Mouse (Mus musculus) limb, embryonic 11.5 days (tissue): ENCODE measurements around the gene Mthfd1. TPM values are rescaled to one million over a fixed set of nuclear protein-coding genes. Genes with fewer than 3 reads are reported as not detected.

Source experiments
- ATAC-seq: fragments of 200-750 bp; cut with Nextera tagmentation; 2 replicates; pipeline ENCODE4 v1.8.0; 2017; ENCODE audit warnings: low read depth; ENCODE audit not compliant: insufficient number of reproducible peaks, low FRiP score, low TSS enrichment
- DNase-seq: peaks from one replicate; pipeline ENCODE4 v3.0.0-alpha.2; 2015; ENCODE audit warnings: low spot score
- H3K27ac ChIP-seq: fragments of 300-500 bp; sonication (generic); replicated peaks from 2 replicates; pipeline ENCODE4 v1.5.1; 2014; ENCODE audit warnings: low read depth, mild to moderate bottlenecking, low read length
- H3K27me3 ChIP-seq: fragments of 300-500 bp; sonication (generic); 2 replicates; pipeline ENCODE4 v1.6.1; 2014; ENCODE audit warnings: mild to moderate bottlenecking, low read length, mixed read lengths; ENCODE audit not compliant: control insufficient read depth, insufficient read depth
- H3K36me3 ChIP-seq: fragments of 300-500 bp; sonication (generic); 2 replicates; pipeline ENCODE4 v1.6.1; 2014; ENCODE audit warnings: mild to moderate bottlenecking, low read length, moderate library complexity, mixed read lengths; ENCODE audit not compliant: control insufficient read depth, insufficient read depth
- H3K4me1 ChIP-seq: fragments of 300-500 bp; sonication (generic); 2 replicates; pipeline ENCODE4 v1.6.1; 2014; ENCODE audit warnings: low read length, mixed read lengths; ENCODE audit not compliant: control insufficient read depth, insufficient read depth
- H3K4me2 ChIP-seq: fragments of 300-500 bp; sonication (generic); 2 replicates; pipeline ENCODE4 v1.6.1; 2014; ENCODE audit warnings: low read depth, mild to moderate bottlenecking, moderate library complexity; ENCODE audit not compliant: severe bottlenecking
- H3K4me3 ChIP-seq: fragments of 300-500 bp; sonication (generic); 2 replicates; pipeline ENCODE4 v1.5.1; 2014; ENCODE audit warnings: low read depth, low read length
- H3K9ac ChIP-seq: fragments of 300-500 bp; sonication (generic); 2 replicates; pipeline ENCODE4 v1.6.1; 2014; ENCODE audit warnings: mild to moderate bottlenecking, low read length
- H3K9me3 ChIP-seq: fragments of 300-500 bp; sonication (generic); 2 replicates; pipeline ENCODE4 v1.6.1; 2016; ENCODE audit warnings: low read length; ENCODE audit not compliant: control insufficient read depth
- WGBS: fragments of 180-500 bp; shearing (Covaris S2); extraction: QIAGEN DNeasy Blood & Tissue Kit; methylation state at CpG from one replicate; pipeline ENCODE4 v1.1.7; 2014; 5-methylcytosine and 5-hydroxymethylcytosine counted together
- polyA plus RNA-seq: library from polyadenylated mRNA; unstranded; fragments of >200 nt; fragmentation: Nextera tagmentation; extraction: Ambion mirVana; gene quantifications from 2 replicates; pipeline ENCODE4 v1.2.1, GENCODE M21; 2014

Gene Mthfd1
- polyA plus RNA-seq, 1 experiment from 2014 or later = 80.0 TPM

- no peak overlapping the region for H3K9ac ChIP-seq
- H3K4me1 ChIP-seq = no peaks in the 10 kb centered on the region
- no peak overlapping the region for H3K4me3 ChIP-seq
- H3K36me3 ChIP-seq = peaks cover 8% of the 10 kb centered on the region
- ATAC-seq (no peak), DNase-seq (no peak)
- H3K9me3 ChIP-seq = no peaks in the 10 kb centered on the region
- H3K27ac ChIP-seq = no peak overlapping the region
- H3K27me3 ChIP-seq = no peaks in the 10 kb centered on the region
- WGBS = 94% methylated on average over 9 of the region's 9 CpGs
- H3K4me2 ChIP-seq = no peak overlapping the region
These were observed 44.3 kb downstream of the Mthfd1 start for GRCm38 (mm10) chr12:76299361-76299906.

- H3K4me2 ChIP-seq = no peak overlapping the region
- no peak for DNase-seq
- no peaks in the 10 kb centered on the region for H3K9me3 ChIP-seq
- H3K9ac ChIP-seq = no peak overlapping the region
- H3K27ac ChIP-seq = no peak overlapping the region
- ATAC-seq = no peak
- WGBS = 92% methylated on average over 10 of the region's 10 CpGs
- H3K4me3 ChIP-seq = no peak overlapping the region
- H3K27me3 ChIP-seq = no peaks in the 10 kb centered on the region
- H3K36me3 ChIP-seq = peaks cover 8% of the 10 kb centered on the region
- H3K4me1 ChIP-seq = no peaks in the 10 kb centered on the region
These were observed 45.3 kb downstream of the Mthfd1 start for GRCm38 (mm10) chr12:76300367-76300766.

DNA sequence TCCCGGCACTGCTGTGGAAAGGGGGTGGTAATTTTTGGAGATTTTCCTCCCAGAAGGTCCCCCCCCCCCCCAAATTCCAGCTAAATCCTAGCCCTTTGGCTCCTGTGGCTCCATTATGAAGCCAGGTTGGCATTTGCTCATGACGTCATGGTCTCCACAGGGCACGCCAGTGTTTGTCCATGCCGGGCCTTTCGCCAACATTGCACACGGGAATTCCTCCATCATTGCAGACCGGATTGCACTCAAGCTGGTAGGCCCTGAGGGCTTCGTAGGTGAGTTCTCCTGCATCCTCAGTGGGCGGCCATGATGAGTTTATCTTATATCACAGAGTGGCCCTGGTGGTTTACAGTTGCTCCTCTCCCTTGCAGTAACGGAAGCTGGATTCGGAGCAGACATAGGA is 48.4 kb downstream of the Mthfd1 start:
- no peaks in the 10 kb centered on the region for H3K9me3 ChIP-seq
- H3K4me3 ChIP-seq = no peak overlapping the region
- peaks cover 6% of the 10 kb centered on the region for H3K36me3 ChIP-seq
- 93% methylated on average over 11 of the region's 11 CpGs for WGBS
- no peak for DNase-seq
- no peak overlapping the region for H3K9ac ChIP-seq
- no peaks in the 10 kb centered on the region for H3K27me3 ChIP-seq
- ATAC-seq = no peak
- H3K4me2 ChIP-seq = no peak overlapping the region
- no peak overlapping the region for H3K27ac ChIP-seq
- H3K4me1 ChIP-seq = peaks cover 4% of the 10 kb centered on the region; the same call in 1 of the 2 replicates

DNA sequence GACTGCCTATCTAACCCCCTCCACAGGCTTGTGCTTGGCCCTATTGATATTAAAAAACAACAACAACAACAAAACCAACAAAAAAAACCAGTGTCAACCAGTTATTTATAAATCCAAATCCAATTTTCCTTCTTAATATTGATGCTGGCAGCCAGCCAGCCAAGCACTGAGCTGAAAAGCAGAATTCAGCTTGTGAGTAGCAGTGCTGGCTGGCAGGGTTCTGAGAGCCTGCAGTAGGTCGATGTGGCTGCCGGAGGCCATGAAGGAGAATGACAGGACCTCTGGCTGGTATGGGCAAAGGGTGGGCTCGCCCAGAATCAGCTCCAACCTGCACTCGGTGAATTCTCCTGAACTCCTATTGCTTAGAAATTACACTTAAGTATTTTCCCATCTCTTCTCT is 49.1 kb downstream of the Mthfd1 start:
- Histone ChIP-seq H3K4me3 (no peak overlapping the region), H3K27ac (no peak overlapping the region), H3K4me2 (no peak overlapping the region), H3K36me3 (peaks cover 5% of the 10 kb centered on the region), H3K9ac (no peak overlapping the region), H3K4me1 (peaks cover 4% of the 10 kb centered on the region; the same call in 1 of the 2 replicates), H3K27me3 (no peaks in the 10 kb centered on the region), H3K9me3 (no peaks in the 10 kb centered on the region)
- no peak for ATAC-seq
- 89% methylated on average over 4 of the region's 4 CpGs for WGBS
- DNase-seq = no peak

GRCm38 (mm10) chr12:76305107-76305506 is 50.0 kb downstream of the Mthfd1 start:
- Histone ChIP-seq H3K27me3 (no peaks in the 10 kb centered on the region), H3K9me3 (no peaks in the 10 kb centered on the region), H3K9ac (no peak overlapping the region), H3K4me3 (no peak overlapping the region), H3K27ac (no peak overlapping the region), H3K4me2 (no peak overlapping the region), H3K4me1 (peaks cover 4% of the 10 kb centered on the region; the same call in 1 of the 2 replicates), H3K36me3 (peaks cover 4% of the 10 kb centered on the region)
- DNase-seq = no peak
- no peak for ATAC-seq
- WGBS = 92% methylated on average over 8 of the region's 8 CpGs

DNA sequence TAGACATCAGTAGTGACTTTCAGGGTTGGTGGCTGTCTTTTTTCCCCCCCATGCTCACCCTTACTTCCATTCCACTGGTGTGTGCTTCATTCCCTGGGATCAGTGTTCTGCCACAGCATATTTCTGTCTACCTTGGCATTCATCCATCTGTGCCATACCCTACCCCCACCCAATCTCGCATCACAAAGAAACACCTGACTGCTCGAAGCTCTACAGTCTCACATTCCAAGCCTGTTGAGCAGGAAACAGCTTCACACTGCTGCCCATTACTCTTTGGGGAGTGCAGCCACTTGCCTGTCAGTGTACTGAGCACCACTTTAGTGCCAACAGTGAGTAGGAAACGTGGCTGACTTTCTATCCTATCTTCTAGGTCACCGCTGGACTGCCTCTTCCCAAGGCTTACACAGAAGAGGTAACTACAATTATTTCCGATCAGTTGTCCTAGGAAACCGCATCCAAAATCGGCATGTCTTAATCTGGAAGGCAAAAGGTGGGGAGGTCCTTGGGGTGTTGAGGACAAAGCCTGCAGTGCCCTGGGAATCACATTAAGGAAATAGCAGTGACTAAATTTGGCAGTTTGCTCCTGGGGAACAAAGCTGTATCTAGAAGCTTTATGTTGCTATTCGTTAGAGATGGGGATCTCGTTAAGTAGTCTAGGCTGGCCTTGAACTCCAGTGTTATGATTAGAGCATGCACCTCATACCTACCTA is 51.9 kb downstream of the Mthfd1 start:
- ATAC-seq (no peak), DNase-seq (no peak)
- 81% methylated on average over 9 of the region's 9 CpGs for WGBS
- Histone ChIP-seq H3K4me1 (peaks cover 4% of the 10 kb centered on the region; the same call in 1 of the 2 replicates), H3K4me2 (no peak overlapping the region), H3K9ac (no peak overlapping the region), H3K4me3 (no peak overlapping the region), H3K9me3 (no peaks in the 10 kb centered on the region), H3K27me3 (no peaks in the 10 kb centered on the region), H3K27ac (no peak overlapping the region), H3K36me3 (peaks cover 3% of the 10 kb centered on the region; the same call in 1 of the 2 replicates)

DNA sequence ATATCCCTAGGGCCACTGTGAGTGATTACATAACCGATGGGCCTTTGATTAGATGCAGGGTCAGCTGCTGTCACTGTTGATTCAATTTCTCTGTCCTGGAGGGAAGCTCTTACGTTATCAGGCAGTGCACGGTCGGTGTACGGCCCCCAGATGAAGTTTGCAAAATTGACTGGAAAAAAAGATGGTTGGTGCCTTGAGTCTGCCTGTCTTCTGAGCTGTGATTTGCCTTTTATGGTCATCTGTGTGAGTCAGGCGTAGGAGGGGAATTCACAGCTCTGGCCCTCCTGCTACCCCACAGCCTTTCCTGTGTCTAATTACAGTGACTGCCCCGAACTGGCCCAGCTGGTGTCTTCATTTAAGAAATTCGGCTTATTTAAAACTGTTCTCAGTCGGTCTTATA is 52.9 kb downstream of the Mthfd1 start:
- H3K36me3 ChIP-seq = peaks cover 5% of the 10 kb centered on the region; the same call in 1 of the 2 replicates
- H3K4me3 ChIP-seq = no peak overlapping the region
- 40% methylated on average over 9 of the region's 9 CpGs for WGBS
- DNase-seq (no peak), ATAC-seq (0 out of 2 replicates have a peak, but pooled peaks have one; percentile 21)
- H3K27me3 ChIP-seq = no peaks in the 10 kb centered on the region
- no peaks in the 10 kb centered on the region for H3K9me3 ChIP-seq
- no peak overlapping the region for H3K27ac ChIP-seq
- no peak overlapping the region for H3K4me2 ChIP-seq
- H3K9ac ChIP-seq = no peak overlapping the region
- peaks cover 4% of the 10 kb centered on the region; the same call in 1 of the 2 replicates for H3K4me1 ChIP-seq

DNA sequence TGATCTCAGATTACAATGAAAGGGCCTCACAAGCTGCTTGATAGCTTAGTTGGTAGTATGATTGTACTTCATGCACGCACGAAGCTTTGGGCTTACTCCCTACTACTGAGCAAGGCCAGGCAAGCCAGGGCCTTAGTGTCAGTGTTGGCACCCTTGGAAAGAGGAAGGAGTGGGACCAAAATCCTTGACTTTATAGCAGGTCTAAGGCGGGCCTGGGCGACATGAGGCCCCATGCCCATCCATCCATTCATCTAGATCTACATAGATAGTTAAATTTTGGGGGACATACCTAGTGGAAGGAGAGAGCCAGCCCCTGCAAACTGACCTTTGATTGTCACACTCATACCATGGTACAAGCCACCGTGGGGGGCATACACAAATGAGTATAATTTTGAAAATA is 53.3 kb downstream of the Mthfd1 start:
- Histone ChIP-seq H3K4me1 (peaks cover 4% of the 10 kb centered on the region; the same call in 1 of the 2 replicates), H3K36me3 (peaks cover 5% of the 10 kb centered on the region; the same call in 1 of the 2 replicates), H3K9ac (no peak overlapping the region), H3K9me3 (no peaks in the 10 kb centered on the region), H3K27me3 (no peaks in the 10 kb centered on the region), H3K27ac (no peak overlapping the region), H3K4me2 (no peak overlapping the region), H3K4me3 (no peak overlapping the region)
- ATAC-seq (no peak), DNase-seq (no peak)
- 81% methylated on average over 5 of the region's 5 CpGs for WGBS
